Mouse (Mus musculus) testis, adult 2 months (tissue): Measurements from ENCODE around the gene Ccdc88b. TPM values are rescaled to one million over a fixed set of nuclear protein-coding genes. Genes with fewer than 3 reads are reported as not detected.

Experiments used
- H3K27ac ChIP-seq: fragments of 200-500 bp; 2 replicates; pipeline ENCODE4 v1.5.1; 2012; ENCODE audit warnings: low read depth, low read length; ENCODE audit not compliant: control insufficient read depth, insufficient read depth
- H3K27me3 ChIP-seq: fragments of 200-500 bp; 2 replicates; pipeline ENCODE4 v1.6.1; 2012; ENCODE audit warnings: mild to moderate bottlenecking, low read length, moderate library complexity; ENCODE audit not compliant: control insufficient read depth, insufficient read depth
- H3K36me3 ChIP-seq: fragments of 200-500 bp; 2 replicates; pipeline ENCODE4 v1.6.1; 2012; ENCODE audit warnings: mild to moderate bottlenecking, low read length; ENCODE audit not compliant: control insufficient read depth, insufficient read depth
- H3K4me1 ChIP-seq: fragments of 200-500 bp; 2 replicates; pipeline ENCODE4 v1.6.1; 2012; ENCODE audit warnings: low read length; ENCODE audit not compliant: control insufficient read depth, insufficient read depth
- H3K4me3 ChIP-seq: fragments of 200-500 bp; 2 replicates; pipeline ENCODE4 v1.5.1; 2012; ENCODE audit warnings: low read depth, mild to moderate bottlenecking, low read length, moderate library complexity, mixed read lengths; ENCODE audit not compliant: control insufficient read depth
- CTCF ChIP-seq: fragments of 200-500 bp; IDR thresholded peaks from 2 replicates; pipeline ENCODE4 v1.5.1; 2012; ENCODE audit warnings: low read depth, mild to moderate bottlenecking, inconsistent platforms, low read length, moderate library complexity; ENCODE audit not compliant: control insufficient read depth, insufficient read depth, insufficient replicate concordance
- POLR2A ChIP-seq: fragments of 200-500 bp; IDR thresholded peaks from 2 replicates; pipeline ENCODE4 v1.6.1; 2012; ENCODE audit warnings: low read depth, mild to moderate bottlenecking, inconsistent platforms, low read length, moderate library complexity; ENCODE audit not compliant: control insufficient read depth
- polyA plus RNA-seq: library from polyadenylated mRNA; depleted of rRNA; stranded (reverse); fragments of >200 nt; gene quantifications from 2 replicates; pipeline ENCODE4 v1.2.3, GENCODE M21; 2012

Gene Ccdc88b
- polyA plus RNA-seq, 1 experiment: 33.5 TPM

GRCm38 (mm10) chr19:6893731-6894451 lies 35.9 kb upstream of the Ccdc88b start:
- no peak overlapping the region for H3K27ac ChIP-seq
- H3K36me3 ChIP-seq: no peaks in the 10 kb centered on the region
- no peaks in the 10 kb centered on the region for H3K27me3 ChIP-seq
- H3K4me1 ChIP-seq: peaks cover 2% of the 10 kb centered on the region; the same call in 1 of the 2 replicates
- no peak overlapping the region for H3K4me3 ChIP-seq
- TF ChIP-seq POLR2A (no peak), CTCF (no peak)

GRCm38 (mm10) chr19:6892512-6892911 lies 34.5 kb upstream of the Ccdc88b start:
- no peak overlapping the region for H3K27ac ChIP-seq
- peaks cover 2% of the 10 kb centered on the region; the same call in 1 of the 2 replicates for H3K4me1 ChIP-seq
- no peak overlapping the region for H3K4me3 ChIP-seq
- H3K36me3 ChIP-seq: no peaks in the 10 kb centered on the region
- H3K27me3 ChIP-seq: no peaks in the 10 kb centered on the region
- TF ChIP-seq POLR2A (no peak), CTCF (no peak)

- H3K4me3 ChIP-seq: no peak overlapping the region
- H3K27ac ChIP-seq: no peak overlapping the region
- no peaks in the 10 kb centered on the region for H3K27me3 ChIP-seq
- H3K4me1 ChIP-seq: no peaks in the 10 kb centered on the region
- TF ChIP-seq POLR2A: no peak
- TF ChIP-seq CTCF: no peak
- no peaks in the 10 kb centered on the region for H3K36me3 ChIP-seq
Observed at GRCm38 (mm10) chr19:6877965-6878364, 20.0 kb upstream of the Ccdc88b start.

- Histone ChIP-seq H3K4me3 (no peak overlapping the region), H3K27ac (no peak overlapping the region), H3K27me3 (no peaks in the 10 kb centered on the region), H3K36me3 (no peaks in the 10 kb centered on the region), H3K4me1 (no peaks in the 10 kb centered on the region)
- TF ChIP-seq POLR2A: no peak
- no peak for TF ChIP-seq CTCF
Observed at GRCm38 (mm10) chr19:6876799-6877198, 18.8 kb upstream of the Ccdc88b start.

DNA sequence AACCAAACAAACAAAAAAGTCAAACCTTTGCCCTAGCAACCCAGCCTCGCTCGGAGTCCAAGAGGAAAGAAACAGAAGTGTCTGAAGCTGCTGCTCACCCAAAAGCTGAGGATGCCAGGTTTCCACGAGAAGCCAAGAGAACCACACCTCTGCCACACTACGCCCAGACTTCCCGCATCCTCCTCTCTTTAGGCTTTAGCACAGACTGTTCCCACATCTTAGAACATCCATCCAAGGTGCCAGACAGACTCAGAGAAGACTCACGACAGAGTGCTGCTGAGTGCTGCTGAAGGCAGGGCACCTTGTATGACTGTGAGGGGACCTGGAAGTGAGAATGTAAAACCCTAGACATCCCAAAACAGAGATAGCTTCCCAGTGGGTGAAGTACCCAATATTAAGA lies 17.8 kb upstream of the Ccdc88b start:
- H3K36me3 ChIP-seq: no peaks in the 10 kb centered on the region
- H3K4me1 ChIP-seq: no peaks in the 10 kb centered on the region
- no peak for TF ChIP-seq POLR2A
- TF ChIP-seq CTCF: no peak
- H3K27me3 ChIP-seq: no peaks in the 10 kb centered on the region
- no peak overlapping the region for H3K4me3 ChIP-seq
- no peak overlapping the region for H3K27ac ChIP-seq

DNA sequence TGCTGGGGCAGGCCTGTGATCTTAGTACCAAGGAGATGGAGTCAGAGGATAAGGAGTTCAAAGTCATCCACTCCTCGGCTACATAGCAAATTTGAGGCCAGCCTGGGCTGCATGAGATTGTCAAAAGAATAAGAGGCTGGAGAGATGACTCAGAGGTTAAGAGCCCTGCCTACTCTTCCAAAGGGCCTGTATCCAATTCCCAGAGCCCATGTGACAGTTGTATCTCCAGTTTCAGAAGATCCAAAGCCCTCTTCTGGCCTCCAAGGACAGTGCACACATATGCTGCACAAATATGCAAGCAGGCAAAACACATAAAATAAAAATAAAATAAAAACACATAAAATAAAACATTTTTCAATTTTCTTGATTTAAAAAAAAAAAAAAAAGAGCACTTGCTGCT lies 16.2 kb upstream of the Ccdc88b start:
- Histone ChIP-seq H3K27ac (no peak overlapping the region), H3K36me3 (no peaks in the 10 kb centered on the region), H3K27me3 (no peaks in the 10 kb centered on the region), H3K4me1 (no peaks in the 10 kb centered on the region), H3K4me3 (no peak overlapping the region)
- TF ChIP-seq POLR2A (no peak), CTCF (no peak)

- no peaks in the 10 kb centered on the region for H3K36me3 ChIP-seq
- TF ChIP-seq POLR2A (no peak), CTCF (no peak)
- H3K27me3 ChIP-seq: no peaks in the 10 kb centered on the region
- no peak overlapping the region for H3K4me3 ChIP-seq
- H3K4me1 ChIP-seq: no peaks in the 10 kb centered on the region
- no peak overlapping the region for H3K27ac ChIP-seq
Observed at GRCm38 (mm10) chr19:6872701-6873100, 14.7 kb upstream of the Ccdc88b start.
